12 mouse cellular contexts compared by ENCODE assay signal in the genomic region with DNA sequence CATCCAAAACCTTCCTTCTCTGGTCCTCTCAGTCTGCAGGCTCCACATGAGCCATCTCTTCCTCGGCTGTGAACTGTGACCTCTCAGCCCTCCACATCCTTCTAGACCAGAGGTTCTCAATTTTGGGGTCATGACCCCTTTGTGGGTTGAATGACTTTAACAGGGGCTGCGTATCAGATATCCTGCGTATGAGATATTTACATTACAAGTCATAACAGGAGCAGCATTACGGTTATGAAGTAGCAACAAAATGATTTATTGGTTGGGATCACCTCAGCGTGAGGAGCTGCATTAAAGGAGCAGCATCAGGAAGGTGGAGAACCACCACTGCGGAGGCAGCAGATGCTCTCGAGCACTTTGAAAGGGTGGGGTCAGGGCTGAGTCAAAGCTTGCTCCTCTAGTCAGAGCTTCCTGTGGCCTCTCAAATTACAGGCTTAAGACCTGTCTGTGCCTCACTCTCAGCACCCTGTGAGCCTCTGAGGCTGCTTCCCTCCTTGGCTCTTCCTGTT. TPM values are rescaled to one million over a fixed set of nuclear protein-coding genes. Genes with fewer than 3 reads are reported as not detected.
A peak's percentile ranks its signal among the peaks of the same experiment; 100 is the strongest.
DNase-seq lines count a peak whose midpoint lies in the region; ATAC-seq and TF ChIP-seq lines count a peak whose summit lies in the region.
"Had no signal": no experiment of that assay in that cellular context is flagged by ENCODE, and none has a peak within 500 bp of the region (broad histone marks: within the 10 kb centered on the region; RNA-seq: fewer than 3 reads in every experiment).

No protein-coding gene starts in this region.

- no peak for TF ChIP-seq POLR2A in cerebellum, adult 2 months (IDR thresholded peaks at IDR 0.05; ENCODE audit: borderline replicate concordance, insufficient read depth, low read length)

- ATAC-seq in inflammation-experienced regulatory T-cells, adult 6 months: peak; percentile 91

- 68% methylated on average over 7 of the region's 7 CpGs for WGBS in cerebellum, adult 2 months

- peaks cover 35% of the 10 kb centered on the region for H3K4me1 ChIP-seq in cerebellum, adult 2 months (ENCODE audit: control insufficient read depth, insufficient read depth, low read length)
- H3K4me1 ChIP-seq: heart, embryonic 15.5 days had no signal

- 0 out of 2 replicates have a peak overlapping the region, but pooled peaks have one; percentile 54 for H3K27ac ChIP-seq in cerebellum, adult 2 months (ENCODE audit: insufficient read depth, low read length)
- H3K27ac ChIP-seq: heart, embryonic 15.5 days; macrophage had no signal

- peak in 1 of 2 experiments; percentile 2 for DNase-seq in cerebellum, adult 2 months
- no peak for DNase-seq in cerebellum, postnatal 4 days (ENCODE audit: low spot score in 2 of 2)
- DNase-seq in thymus, postnatal 14 days: peak; percentile 26
- DNase-seq in thymus, postnatal 25 days: no peak
- peak; percentile 28 for DNase-seq in yolk sac, embryonic 10.5 days (ENCODE audit: low spot score)
- DNase-seq in adrenal gland, postnatal 4 days (ENCODE audit: low spot score in 2 of 2): no peak
- DNase-seq in gastrocnemius, postnatal 4 days (ENCODE audit: low spot score in 2 of 2): no peak
- DNase-seq: adrenal gland, postnatal 36 days had no signal

- no peaks in the 10 kb centered on the region for H3K27me3 ChIP-seq in cerebellum, adult 2 months (ENCODE audit: control insufficient read depth, insufficient read depth, low read length)
- H3K27me3 ChIP-seq: heart, embryonic 15.5 days had no signal

- no peak for TF ChIP-seq CTCF in cerebellum, adult 2 months (IDR thresholded peaks at IDR 0.05; ENCODE audit: borderline replicate concordance, insufficient read depth, low read depth, low read length)

- H3K4me3 ChIP-seq in cerebellum, adult 2 months (replicated peaks; ENCODE audit: insufficient read depth, low read depth, low read length): no peak overlapping the region
- H3K4me3 ChIP-seq: erythroblast, embryonic 14.5 days; heart, embryonic 15.5 days had no signal

RNA-seq across cellular contexts. Expression of a gene that starts 44.4 kb away (rescaled TPM):
- 109 and 120 TPM in 2 replicates for polyA plus RNA-seq in cerebellum, adult 2 months (2012; rRNA removed)
- polyA plus RNA-seq in inflammation-experienced regulatory T-cells, adult 6 months (2017; shearing (Covaris generic)): 10 to 100 TPM; 31.6 to 50.8 (median 39.1) TPM
- 10 to 100 TPM; 58.7 to 77.7 TPM for total RNA-seq in adrenal gland, postnatal 4 days (2021)
- total RNA-seq in gastrocnemius, postnatal 4 days (2021): 10 to 100 TPM; 74.7 to 87.6 TPM

RNA-seq across cellular contexts. Expression of a gene that starts 56.7 kb away (rescaled TPM):
- 19.6 and 21.2 TPM in 2 replicates for polyA plus RNA-seq in cerebellum, adult 2 months (2012; rRNA removed)
- polyA plus RNA-seq in inflammation-experienced regulatory T-cells, adult 6 months (2017; shearing (Covaris generic)): 10 to 100 TPM; 26.1 to 40.4 (median 35.0) TPM
- total RNA-seq in adrenal gland, postnatal 4 days (2021): 10 to 100 TPM; 29.9 to 31.7 TPM
- 10 to 100 TPM; 22.3 to 23.8 TPM for total RNA-seq in gastrocnemius, postnatal 4 days (2021)

Comparison
In these comparisons a context has a peak if more than half of its experiments do, and no peak if none do; other contexts are left out.
1. DNase-seq: peak in thymus, postnatal 14 days (single experiment) and yolk sac, embryonic 10.5 days (single experiment); none in cerebellum, postnatal 4 days (0 of 2), thymus, postnatal 25 days (single experiment), adrenal gland, postnatal 4 days (0 of 2) and gastrocnemius, postnatal 4 days (0 of 2).